Mouse (Mus musculus): Measurements from ENCODE around the gene Ankrd42. TPM values are rescaled to one million over a fixed set of nuclear protein-coding genes. Genes with fewer than 3 reads are reported as not detected.

Ankrd42 gene
- total and polyA plus RNA-seq, 3 experiments, result 0.14 to 0.68 (median 0.26) TPM

GRCm38 (mm10) chr7:92550990-92551392 lies 86.0 kb downstream of the Ankrd42 start (continued):
- no peak for TF ChIP-seq MXI1 (IDR thresholded peaks at IDR 0.05; ENCODE audit: low read depth, low read length)
- TF ChIP-seq NELFE (IDR thresholded peaks at IDR 0.05; ENCODE audit: low read depth, low read length), result no peak; the same call in 1 of the 2 replicates
- TF ChIP-seq MAZ (IDR thresholded peaks at IDR 0.05; ENCODE audit: low read depth, low read length), result no peak
- TF ChIP-seq IRF4 (IDR thresholded peaks at IDR 0.05; ENCODE audit: low read depth, low read length), result no peak

GRCm38 (mm10) chr7:92550248-92550989 lies 86.5 kb downstream of the Ankrd42 start:
- no peak overlapping the region for H3K27ac ChIP-seq (ENCODE audit: insufficient read depth, low read depth)
- in situ Hi-C loops (cut with MboI; ENCODE audit: low pct_ligation_motif_present, low pct_unique_long_range_greater_than_20kb, low sequenced_read_pairs), result loop anchor here (10.0 kb wide), 1 partner anchor 456 kb away; no protein-coding TSS in a partner anchor
- H3K9me3 ChIP-seq (replicated peaks; ENCODE audit: low read length), result no peaks in the 10 kb centered on the region
- no peak overlapping the region for H3K4me3 ChIP-seq (replicated peaks in 1 of 3; ENCODE audit: low read depth in 2 of 3, low read length in 2 of 3, poor library complexity in 1 of 3)
- H3K4me1 ChIP-seq (ENCODE audit: control insufficient read depth in 1 of 2, insufficient read depth in 2 of 2), result no peaks in the 10 kb centered on the region
- no peaks in the 10 kb centered on the region for H3K36me3 ChIP-seq (replicated peaks in 1 of 2; ENCODE audit: control insufficient read depth in 1 of 2, insufficient read depth in 1 of 2, low read length in 1 of 2)
- TF ChIP-seq ELF1 (IDR thresholded peaks at IDR 0.05; ENCODE audit: low read depth, low read length), result no peak
- no peak for TF ChIP-seq JUND (conservative IDR thresholded peaks at IDR 0.05; ENCODE audit: low read depth, low read length)
- no peak for TF ChIP-seq POLR2AphosphoS2 (IDR thresholded peaks at IDR 0.05; ENCODE audit: low read depth, low read length)
- no peak for TF ChIP-seq CTCF (conservative IDR thresholded peaks at IDR 0.05 in 1 of 2, IDR thresholded peaks at IDR 0.05 in 1 of 2; ENCODE audit: low read depth in 2 of 2, low read length in 2 of 2)
- TF ChIP-seq MAX (IDR thresholded peaks at IDR 0.05; ENCODE audit: low read length), result no peak
- TF ChIP-seq ZC3H11A (IDR thresholded peaks at IDR 0.05; ENCODE audit: low read depth, low read length), result no peak
- no peak for TF ChIP-seq NRF1 (IDR thresholded peaks at IDR 0.05; ENCODE audit: low read depth, low read length)
- no peak for TF ChIP-seq ETS1 (conservative IDR thresholded peaks at IDR 0.05; ENCODE audit: low read depth, low read length)
- TF ChIP-seq MAZ (IDR thresholded peaks at IDR 0.05; ENCODE audit: low read depth, low read length), result no peak
- TF ChIP-seq CHD2 (IDR thresholded peaks at IDR 0.05; ENCODE audit: low read length), result no peak
- no peak for TF ChIP-seq E2F4 (IDR thresholded peaks at IDR 0.05; ENCODE audit: insufficient replicate concordance, low read depth, low read length)
- no peak for TF ChIP-seq KAT2A (IDR thresholded peaks at IDR 0.05; ENCODE audit: insufficient replicate concordance, low read length)
- no peak for TF ChIP-seq BHLHE40 (IDR thresholded peaks at IDR 0.05; ENCODE audit: low read depth, low read length)
- no peak for TF ChIP-seq HCFC1 (IDR thresholded peaks at IDR 0.05; ENCODE audit: low read depth, low read length)
- TF ChIP-seq TCF12 (IDR thresholded peaks at IDR 0.05; ENCODE audit: low read depth, low read length), result no peak
- no peak for TF ChIP-seq TBP (conservative IDR thresholded peaks at IDR 0.05; ENCODE audit: low read depth, low read length)
- no peak for TF ChIP-seq PAX5 (IDR thresholded peaks at IDR 0.05; ENCODE audit: low read length)
- no peaks in the 10 kb centered on the region for H3K27me3 ChIP-seq (replicated peaks)
- dilution Hi-C loops (cut with MboI; ENCODE audit: extremely low pct_ligation_motif_present, extremely low pct_unique_long_range_greater_than_20kb, low sequenced_read_pairs), result no loop called here
- H3K9ac ChIP-seq (ENCODE audit: insufficient read depth, low read depth), result no peak overlapping the region
- H3K4me2 ChIP-seq (ENCODE audit: insufficient read depth, low read depth, poor library complexity, severe bottlenecking), result no peak overlapping the region
- no peaks in the 10 kb centered on the region for H3K79me2 ChIP-seq (replicated peaks; ENCODE audit: control insufficient read depth, extremely low read depth, insufficient read depth, poor library complexity, severe bottlenecking)
- no peak for DNase-seq (ENCODE audit: extremely low read depth)

Measured in CH12.LX (cell line).